ENCODE assay signal across 10 mouse cellular contexts in genomic region chr3:122360721-122361138, GRCm38 (mm10).
DNase-seq lines count a peak whose midpoint lies in the region; ATAC-seq and TF ChIP-seq lines count a peak whose summit lies in the region.
"Had no signal": no experiment of that assay in that cellular context is flagged by ENCODE, and none has a peak within 500 bp of the region (broad histone marks: within the 10 kb centered on the region; RNA-seq: fewer than 3 reads in every experiment).

No protein-coding gene starts in this region.

- 12% methylated on average over 5 of the region's 5 CpGs for WGBS in midbrain, embryonic 11.5 days
- WGBS in midbrain, postnatal 0 days: 27% methylated on average over 5 of the region's 5 CpGs
- 35% methylated on average over 5 of the region's 5 CpGs for WGBS in intestine, embryonic 16.5 days
- 43% methylated on average over 5 of the region's 5 CpGs for WGBS in stomach, embryonic 16.5 days

- peak; percentile 89 for DNase-seq in midbrain, embryonic 11.5 days (ENCODE audit: low spot score, missing footprints)
- no peak for DNase-seq in midbrain, postnatal 0 days (ENCODE audit: low spot score)
- peak; percentile 43 to 72 for DNase-seq in heart, adult 18-20 months
- no peak for DNase-seq in spleen, adult 18-20 months
- DNase-seq: layer of hippocampus, postnatal 36 days; thymus, adult 18-20 months had no signal

- H3K9me3 ChIP-seq in midbrain, embryonic 11.5 days (ENCODE audit: control insufficient read depth, low read length): no peaks in the 10 kb centered on the region
- H3K9me3 ChIP-seq in midbrain, postnatal 0 days (ENCODE audit: low read length): no peaks in the 10 kb centered on the region
- H3K9me3 ChIP-seq in intestine, embryonic 16.5 days (ENCODE audit: control insufficient read depth, low read length): no peaks in the 10 kb centered on the region
- no peaks in the 10 kb centered on the region for H3K9me3 ChIP-seq in stomach, embryonic 16.5 days (replicated peaks; ENCODE audit: control insufficient read depth, low read length)

- no peak overlapping the region for H3K9ac ChIP-seq in midbrain, embryonic 11.5 days (ENCODE audit: low read length)
- no peak overlapping the region for H3K9ac ChIP-seq in midbrain, postnatal 0 days (replicated peaks; ENCODE audit: low read length, poor library complexity, severe bottlenecking)
- no peak overlapping the region for H3K9ac ChIP-seq in intestine, embryonic 16.5 days (ENCODE audit: low read depth, low read length)
- H3K9ac ChIP-seq in stomach, embryonic 16.5 days (ENCODE audit: low read length): 0 out of 2 replicates have a peak overlapping the region, but pooled peaks have one; percentile 3

- H3K27me3 ChIP-seq in midbrain, embryonic 11.5 days (ENCODE audit: control insufficient read depth, insufficient read depth, low read length): no peaks in the 10 kb centered on the region
- H3K27me3 ChIP-seq in midbrain, postnatal 0 days (ENCODE audit: insufficient read depth, low read length): no peaks in the 10 kb centered on the region
- H3K27me3 ChIP-seq in intestine, embryonic 16.5 days (replicated peaks; ENCODE audit: control insufficient read depth, insufficient read depth, low read length): no peaks in the 10 kb centered on the region
- no peaks in the 10 kb centered on the region for H3K27me3 ChIP-seq in stomach, embryonic 16.5 days (ENCODE audit: control insufficient read depth, insufficient read depth, low read length)

- no peak overlapping the region for H3K4me2 ChIP-seq in midbrain, embryonic 11.5 days
- no peak overlapping the region for H3K4me2 ChIP-seq in midbrain, postnatal 0 days (ENCODE audit: low read depth, low read length, poor library complexity, severe bottlenecking)
- H3K4me2 ChIP-seq in intestine, embryonic 16.5 days (ENCODE audit: low read depth, low read length): no peak overlapping the region
- H3K4me2 ChIP-seq in stomach, embryonic 16.5 days (ENCODE audit: low read depth, low read length): no peak overlapping the region

- no peak overlapping the region for H3K4me3 ChIP-seq in midbrain, embryonic 11.5 days (ENCODE audit: low read depth, low read length)
- no peak overlapping the region for H3K4me3 ChIP-seq in midbrain, postnatal 0 days (ENCODE audit: low read depth, low read length)
- H3K4me3 ChIP-seq in intestine, embryonic 16.5 days (ENCODE audit: low read length): no peak overlapping the region
- H3K4me3 ChIP-seq in stomach, embryonic 16.5 days (replicated peaks; ENCODE audit: low read length): no peak overlapping the region
- H3K4me3 ChIP-seq: myocyte had no signal

- TF ChIP-seq CTCF in midbrain, postnatal 0 days (IDR thresholded peaks at IDR 0.05): no peak

- H3K27ac ChIP-seq in midbrain, embryonic 11.5 days (ENCODE audit: low read depth, low read length): no peak overlapping the region
- no peak overlapping the region for H3K27ac ChIP-seq in midbrain, postnatal 0 days (ENCODE audit: low read depth, low read length)
- H3K27ac ChIP-seq in intestine, embryonic 16.5 days (ENCODE audit: low read length): no peak overlapping the region
- H3K27ac ChIP-seq in stomach, embryonic 16.5 days (ENCODE audit: low read length): no peak overlapping the region; the same call in 1 of the 2 replicates

- peak; percentile 49 for ATAC-seq in midbrain, embryonic 11.5 days (ENCODE audit: low FRiP score)
- no peak for ATAC-seq in midbrain, postnatal 0 days (ENCODE audit: low FRiP score)
- peak; percentile 61 for ATAC-seq in intestine, embryonic 16.5 days
- ATAC-seq in stomach, embryonic 16.5 days (ENCODE audit: insufficient read depth, low FRiP score): peak; percentile 24; the same call in 1 of the 2 replicates
- no peak for ATAC-seq in frontal cortex, adult (ENCODE audit: low TSS enrichment)

- H3K36me3 ChIP-seq in midbrain, embryonic 11.5 days (ENCODE audit: control insufficient read depth, insufficient read depth, low read length): no peaks in the 10 kb centered on the region
- no peaks in the 10 kb centered on the region for H3K36me3 ChIP-seq in midbrain, postnatal 0 days (ENCODE audit: insufficient read depth, low read length)
- no peaks in the 10 kb centered on the region for H3K36me3 ChIP-seq in intestine, embryonic 16.5 days (ENCODE audit: control insufficient read depth, insufficient read depth, low read length)
- no peaks in the 10 kb centered on the region for H3K36me3 ChIP-seq in stomach, embryonic 16.5 days (ENCODE audit: control insufficient read depth, insufficient read depth, low read length)

- H3K4me1 ChIP-seq in midbrain, embryonic 11.5 days (ENCODE audit: control insufficient read depth, insufficient read depth, low read length): peaks cover 23% of the 10 kb centered on the region
- H3K4me1 ChIP-seq in midbrain, postnatal 0 days (ENCODE audit: insufficient read depth, low read length): peaks cover 4% of the 10 kb centered on the region; the same call in 1 of the 2 replicates
- H3K4me1 ChIP-seq in intestine, embryonic 16.5 days (ENCODE audit: control insufficient read depth, insufficient read depth, low read length): peaks cover 17% of the 10 kb centered on the region; the same call in 1 of the 2 replicates
- 0 out of 2 replicates have a peak, but pooled peaks cover 6% of the 10 kb centered on the region for H3K4me1 ChIP-seq in stomach, embryonic 16.5 days (ENCODE audit: control insufficient read depth, insufficient read depth, low read length)

Comparison
In these comparisons a context has a peak if more than half of its experiments do, and no peak if none do; other contexts are left out.
1. ATAC-seq: peak in midbrain, embryonic 11.5 days (single experiment), intestine, embryonic 16.5 days (single experiment) and stomach, embryonic 16.5 days (single experiment); none in midbrain, postnatal 0 days (single experiment) and frontal cortex, adult (single experiment).
2. DNase-seq: peak in midbrain, embryonic 11.5 days (single experiment) and heart, adult 18-20 months (2 of 2); none in midbrain, postnatal 0 days (single experiment) and spleen, adult 18-20 months (0 of 2).